Mouse (Mus musculus) fat pad, adult 2 months (tissue): ENCODE measurements around the gene Rab11fip5.

Experiments used
- DNase-seq: peaks from one replicate; pipeline ENCODE4 v3.0.0-alpha.2; 2011; ENCODE audit warnings: low read depth, low spot score; ENCODE audit errors: extremely low read depth

Gene Rab11fip5

DNA sequence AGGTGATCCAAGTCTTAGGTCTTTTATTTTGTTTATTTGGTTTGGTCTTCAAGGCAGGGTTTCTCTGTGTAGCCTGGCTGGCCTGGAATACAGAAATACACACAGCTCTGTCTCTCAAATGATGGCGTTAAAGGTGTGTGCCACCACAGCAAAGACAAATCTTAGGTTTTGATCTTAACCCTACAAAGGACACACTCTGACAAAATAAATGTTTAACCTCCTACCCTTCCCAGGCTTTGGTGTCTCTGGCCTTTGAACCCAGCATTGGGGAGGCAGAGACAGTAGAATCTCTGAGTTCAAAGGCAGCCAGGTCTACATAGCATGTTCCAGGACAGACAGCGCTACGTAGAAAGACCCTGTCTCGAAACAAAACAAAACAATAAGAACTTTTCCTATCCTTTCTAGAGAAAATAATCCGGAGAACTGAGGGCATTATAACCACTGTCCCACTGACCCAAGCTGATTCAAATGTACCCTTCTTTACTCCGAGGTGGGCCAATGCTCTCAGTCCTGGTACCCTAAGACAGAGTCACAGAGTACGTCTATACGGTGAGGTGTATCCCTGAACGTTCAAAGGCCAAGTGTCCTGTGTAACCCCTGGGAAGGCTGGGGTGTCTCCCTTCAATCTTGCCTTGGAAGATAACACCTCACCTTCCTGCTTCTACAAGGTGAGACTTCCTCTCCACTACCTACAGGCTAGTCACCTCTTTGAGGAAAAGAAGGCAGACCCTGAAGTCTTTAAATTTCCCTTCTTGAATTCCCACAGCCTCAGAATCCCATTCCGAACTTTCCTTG, 1.2 kb downstream of the Rab11fip5 start:
- DNase-seq, result no peak

DNA sequence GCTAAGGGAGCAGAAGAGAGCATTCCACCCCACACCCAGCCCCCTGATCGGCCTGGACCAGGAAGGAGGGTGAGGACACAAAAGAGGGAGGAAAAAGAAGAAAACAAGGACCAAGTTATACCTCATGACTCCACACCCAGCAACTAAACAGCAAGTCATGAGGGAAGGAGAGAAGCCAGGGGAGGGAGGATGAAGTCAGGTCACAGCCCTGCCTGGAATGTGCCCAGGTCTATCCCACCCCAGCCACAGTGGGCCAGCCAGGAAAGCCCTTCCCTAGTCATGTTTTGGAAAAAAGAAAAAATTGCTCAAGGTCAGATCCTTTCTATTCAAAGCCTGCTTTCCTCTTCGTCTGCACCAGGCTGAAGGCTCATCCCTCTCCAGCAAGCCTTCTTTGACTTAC, 1.9 kb downstream of the Rab11fip5 start:
- DNase-seq, result no peak

DNA sequence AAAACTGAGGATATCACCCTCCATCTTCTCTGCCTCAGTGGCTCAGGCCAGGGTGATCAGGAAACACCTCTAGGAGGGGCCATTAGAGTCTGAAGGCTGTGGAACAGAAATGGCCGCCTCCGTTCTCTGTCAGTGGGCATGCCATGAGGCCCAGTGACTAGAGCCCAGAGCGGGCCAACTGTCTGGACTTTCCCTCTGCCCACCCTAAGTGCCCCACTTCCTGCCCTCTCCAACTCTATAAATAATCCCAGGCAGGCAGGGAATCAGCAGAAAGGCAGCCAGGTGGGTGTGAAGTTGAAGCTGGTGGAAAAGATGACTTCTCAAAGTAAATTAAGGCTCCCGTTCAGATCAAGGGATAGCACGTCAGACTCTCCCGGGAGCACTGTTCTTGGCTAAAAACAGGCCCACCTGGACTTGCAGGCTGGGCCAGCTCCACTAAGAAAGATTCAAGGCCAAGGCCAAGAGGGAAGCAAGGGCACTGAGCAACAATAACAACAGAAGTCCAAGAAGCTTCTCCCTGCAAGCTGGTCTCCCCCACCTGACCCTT, 2.5 kb downstream of the Rab11fip5 start:
- DNase-seq, result no peak

DNA sequence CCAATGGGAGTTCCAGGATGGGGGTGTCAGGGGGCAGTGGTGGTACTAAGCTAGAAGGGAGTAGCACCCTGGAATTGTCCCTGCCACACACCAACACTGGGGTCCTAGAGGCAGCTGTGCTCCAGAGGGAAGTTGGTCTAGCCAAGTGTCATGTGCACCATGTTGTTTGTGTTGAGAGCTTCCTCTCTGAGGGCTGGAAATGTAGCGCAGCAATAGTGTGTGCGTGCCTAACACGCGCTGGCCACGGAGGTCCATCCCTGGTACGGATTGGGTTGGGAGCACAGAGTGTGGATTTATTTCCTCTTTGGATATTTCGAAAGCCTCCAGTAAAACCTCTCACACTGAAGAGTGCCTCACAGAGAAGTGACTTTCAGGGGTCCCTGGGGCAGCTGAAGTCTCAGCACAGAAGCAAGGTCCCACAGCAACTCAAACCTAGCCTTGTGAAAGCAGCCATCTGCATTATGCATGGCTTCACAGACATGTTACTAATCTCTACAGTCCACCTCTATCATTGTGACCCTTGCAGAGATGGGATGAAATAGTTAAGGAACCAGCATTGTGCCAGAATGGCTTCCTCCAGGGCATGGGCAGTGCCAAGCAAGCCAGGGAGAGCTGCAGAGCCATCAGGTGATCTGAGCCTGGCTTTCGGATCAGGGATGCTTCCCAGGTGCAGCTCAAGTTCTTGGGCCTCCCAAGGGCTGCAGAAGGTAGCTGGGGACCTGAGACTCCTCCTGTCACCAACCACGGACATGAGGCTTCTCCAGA, 3.6 kb downstream of the Rab11fip5 start:
- no peak for DNase-seq

DNA sequence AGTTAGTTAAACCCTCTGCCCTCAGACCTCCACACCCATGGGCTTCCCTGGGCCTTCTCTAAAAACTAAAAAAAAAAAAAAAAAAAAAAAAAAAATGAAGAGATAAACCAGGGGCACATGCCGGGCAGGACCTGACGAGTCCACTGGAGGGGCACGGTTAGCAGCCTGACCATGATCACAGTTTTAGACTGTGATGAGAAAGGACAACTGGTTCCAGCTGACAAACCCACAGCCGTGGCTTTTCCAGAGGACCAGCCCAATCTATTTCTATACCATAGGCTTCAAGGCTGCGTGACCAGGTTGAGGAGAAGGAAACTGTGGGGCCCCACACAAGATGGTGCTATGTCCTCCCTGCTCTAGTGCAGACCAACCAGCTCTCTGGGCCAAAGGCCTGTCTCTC, 4.4 kb downstream of the Rab11fip5 start:
- no peak for DNase-seq

DNA sequence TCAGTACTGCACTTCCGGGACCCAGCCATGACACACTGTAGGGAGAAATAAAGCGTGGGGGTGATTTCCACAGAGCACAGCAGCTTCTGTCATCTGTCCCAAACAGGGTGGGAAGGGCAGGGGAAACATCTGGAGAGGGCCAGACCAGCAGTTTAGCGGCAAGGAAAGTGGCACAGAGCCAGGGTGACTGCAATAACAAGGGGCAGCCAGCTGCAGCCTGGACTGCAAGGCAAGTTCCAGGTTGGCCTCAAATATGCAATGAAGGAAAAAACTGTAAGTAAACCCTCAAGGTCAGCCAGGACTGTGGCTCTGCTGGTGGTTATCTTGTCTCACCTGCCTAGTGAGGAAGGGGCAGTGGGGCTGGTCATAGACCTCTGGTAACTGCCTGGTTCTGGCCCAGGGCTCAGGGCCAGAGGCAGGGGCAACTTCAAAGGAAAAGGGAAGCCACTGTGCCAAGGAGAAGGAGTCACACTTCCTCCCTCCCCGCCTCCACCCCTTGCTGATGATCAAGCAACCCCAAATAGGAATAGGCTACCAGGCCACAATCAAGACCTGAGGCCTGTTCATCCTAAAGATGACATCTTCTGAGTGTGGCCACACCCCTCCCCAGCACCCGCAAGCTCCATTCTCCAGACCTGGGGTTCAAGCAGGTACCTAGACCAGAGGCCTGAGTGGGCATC, 5.1 kb downstream of the Rab11fip5 start:
- no peak for DNase-seq

DNA sequence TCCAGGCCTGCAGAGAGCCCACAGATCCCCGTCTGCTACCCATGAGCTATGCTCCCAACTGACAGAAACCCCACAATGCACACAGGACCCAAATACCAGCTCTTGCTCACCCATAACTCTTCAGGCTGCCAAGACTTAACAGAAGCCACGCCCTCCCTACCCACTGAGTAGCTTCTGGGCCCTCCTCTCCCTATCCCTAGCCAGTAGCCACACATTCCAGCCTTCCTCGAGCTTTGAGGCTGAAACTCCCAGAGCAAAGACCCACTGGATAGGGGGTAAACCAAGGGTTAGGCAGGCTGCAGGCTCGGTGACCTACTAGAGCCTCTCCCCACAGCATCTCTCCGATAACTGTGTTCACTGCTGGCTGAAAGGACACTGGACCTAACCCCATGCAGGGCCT, 5.7 kb downstream of the Rab11fip5 start:
- DNase-seq, result no peak

DNA sequence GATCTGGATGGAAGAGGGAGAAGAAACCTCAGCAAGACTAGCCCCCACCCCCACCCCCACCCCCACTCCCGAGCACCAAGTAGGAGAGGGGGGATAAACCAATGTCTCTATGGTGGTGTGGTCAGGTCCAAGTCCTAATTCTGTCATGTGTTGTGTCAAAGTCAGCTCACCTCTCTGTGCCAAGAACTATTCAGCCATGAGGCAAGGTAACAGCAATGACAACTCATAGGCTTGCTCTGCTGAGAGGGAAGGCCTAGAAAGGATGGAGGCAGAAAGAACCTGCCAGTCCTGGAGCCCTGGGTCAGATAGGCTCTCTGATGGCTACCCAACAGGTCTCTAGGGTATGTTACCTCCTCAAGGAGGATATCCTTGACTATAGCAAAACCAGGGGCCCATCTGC, 6.3 kb downstream of the Rab11fip5 start:
- DNase-seq, result no peak

DNA sequence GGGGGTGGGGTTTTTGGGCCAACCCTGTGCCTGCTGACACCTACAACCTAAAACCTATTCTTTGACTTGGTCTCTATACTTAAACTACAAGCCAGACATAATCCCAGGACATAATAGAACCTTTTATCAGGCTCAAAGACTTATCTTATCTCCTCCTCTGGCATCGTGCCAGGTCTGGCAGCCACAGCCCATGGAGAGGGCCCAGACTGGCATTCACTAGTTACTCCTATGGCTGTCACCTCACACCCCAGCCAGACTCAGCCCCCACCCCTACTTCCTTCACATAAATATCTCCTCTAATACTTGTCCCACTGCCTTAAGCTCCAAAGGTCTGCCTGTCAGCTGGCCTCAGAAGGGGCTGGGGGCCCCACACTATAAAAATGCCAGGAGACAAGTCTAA, 8.0 kb downstream of the Rab11fip5 start:
- no peak for DNase-seq

DNA sequence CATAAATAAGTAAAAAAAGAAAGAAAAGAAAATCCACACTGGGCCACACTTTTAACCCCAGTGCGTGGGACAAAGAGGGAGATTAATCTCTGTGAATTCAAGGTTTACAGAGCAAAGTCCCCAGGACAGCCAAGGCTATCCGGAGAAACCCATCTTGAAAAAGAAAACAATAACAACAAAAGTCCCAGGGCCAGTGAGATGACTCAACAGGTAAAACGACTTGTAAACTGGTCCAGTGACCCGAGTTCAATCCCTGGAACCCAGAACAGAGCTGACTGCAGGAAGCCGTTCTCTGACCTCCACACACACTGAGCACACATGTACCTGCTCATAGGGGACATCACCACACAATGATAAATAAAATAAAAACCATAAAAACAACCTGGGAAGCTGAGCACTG, 10.0 kb downstream of the Rab11fip5 start:
- DNase-seq, result no peak

DNA sequence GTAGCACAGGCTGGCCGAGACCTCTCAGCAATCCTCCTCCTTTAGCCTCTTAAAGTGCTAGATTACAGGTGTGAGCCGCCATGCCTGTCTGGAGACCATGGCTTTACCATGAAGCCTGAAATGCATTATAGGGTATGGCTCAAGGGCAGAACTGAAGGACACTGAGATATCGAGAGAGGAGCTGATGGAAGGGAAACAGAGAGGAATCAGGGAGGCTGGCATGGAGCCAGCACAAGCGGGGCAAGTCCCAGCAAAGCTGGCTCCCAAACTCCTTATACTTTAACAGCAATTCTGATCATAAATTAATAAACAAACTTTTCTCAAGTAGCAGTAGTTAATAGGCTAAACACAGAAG, 10.6 kb downstream of the Rab11fip5 start:
- no peak for DNase-seq

DNA sequence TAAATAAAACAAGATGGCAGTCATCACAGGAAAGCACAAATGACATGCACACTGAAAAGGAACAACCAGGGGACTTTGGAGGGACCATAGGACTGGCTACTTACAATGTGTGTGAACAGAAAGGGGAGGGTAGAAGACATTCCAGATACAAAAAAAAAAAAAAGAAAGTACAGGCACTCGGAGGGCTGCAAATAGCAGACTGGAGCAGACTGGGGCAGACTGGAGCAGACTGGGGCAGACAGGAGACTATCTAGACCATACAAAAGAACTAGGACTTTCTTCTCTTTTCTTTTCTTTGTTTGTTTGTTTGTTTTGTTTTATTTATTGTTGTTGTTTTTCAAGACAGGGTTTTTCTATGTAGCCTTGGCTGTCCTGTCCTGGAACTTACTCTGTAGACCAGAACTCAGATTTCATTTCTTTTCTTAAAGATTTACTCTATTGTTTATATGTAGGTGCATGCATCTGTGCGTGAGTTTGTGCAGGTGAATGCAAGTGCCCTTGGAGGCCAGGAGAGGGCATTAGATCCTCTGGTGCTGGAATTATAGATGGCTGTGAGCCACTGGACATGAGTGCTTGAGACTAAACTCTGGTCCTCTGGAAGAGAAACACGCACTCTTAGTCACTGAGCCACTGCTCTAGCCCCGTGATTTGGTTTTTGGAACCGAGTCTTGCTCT, 11.1 kb downstream of the Rab11fip5 start:
- DNase-seq, result no peak

DNA sequence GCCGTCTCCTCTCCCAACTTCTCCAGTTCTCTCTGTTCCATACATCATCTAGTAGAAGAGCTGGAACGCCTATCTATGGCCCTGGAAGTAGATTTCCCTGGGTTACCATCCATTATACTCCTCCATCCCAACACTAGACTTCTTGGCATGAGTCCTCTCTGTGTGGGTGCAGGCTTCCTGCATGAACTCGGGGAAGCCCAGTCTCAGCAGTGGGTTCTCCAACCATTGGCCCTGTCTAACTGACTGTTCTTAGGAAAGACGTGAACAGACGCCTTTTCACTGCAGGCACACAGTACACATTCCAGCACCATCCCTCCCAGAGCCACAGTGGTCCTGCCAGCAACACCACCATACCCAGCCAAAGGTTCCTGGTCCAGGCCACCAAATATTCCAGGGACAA, 11.8 kb downstream of the Rab11fip5 start:
- DNase-seq, result no peak

DNA sequence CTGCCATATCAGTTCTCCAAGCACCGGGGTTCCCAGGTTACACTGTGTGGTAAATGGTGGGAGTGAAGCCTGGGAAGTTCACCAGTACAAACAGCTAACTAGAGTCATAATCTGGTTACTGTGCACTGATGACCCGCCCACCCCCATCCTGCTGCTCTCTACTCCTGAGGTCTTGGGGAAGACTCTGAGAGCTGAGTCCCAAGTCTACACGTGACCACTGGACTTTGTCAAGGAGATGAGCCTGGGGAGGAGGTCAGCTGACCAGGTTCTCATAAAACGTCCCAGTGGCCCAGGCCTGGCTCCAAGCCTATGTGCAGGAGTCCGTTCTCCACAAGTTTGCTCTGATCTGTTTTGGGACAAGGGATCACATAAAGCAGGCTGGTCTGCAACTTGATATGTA, 14.1 kb downstream of the Rab11fip5 start:
- no peak for DNase-seq

DNA sequence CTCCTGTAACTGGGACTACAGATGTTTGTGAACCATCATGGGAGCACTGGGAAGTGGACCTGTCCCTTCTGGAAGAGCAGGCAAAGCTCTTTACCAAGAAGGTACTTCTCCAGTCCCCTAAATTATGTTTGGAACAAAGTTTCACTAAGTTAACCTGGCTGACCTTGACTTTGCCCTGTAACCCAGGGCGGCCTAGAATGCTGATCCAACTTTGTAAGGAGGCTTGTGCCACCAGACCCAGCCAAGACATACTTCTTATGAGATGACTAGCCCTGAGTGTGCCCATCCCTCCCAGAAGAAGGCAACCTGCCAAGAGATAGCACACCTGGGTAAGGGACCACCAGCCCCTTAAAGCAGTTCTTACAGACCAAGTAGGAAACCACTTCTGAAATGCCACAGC, 15.6 kb downstream of the Rab11fip5 start:
- no peak for DNase-seq

DNA sequence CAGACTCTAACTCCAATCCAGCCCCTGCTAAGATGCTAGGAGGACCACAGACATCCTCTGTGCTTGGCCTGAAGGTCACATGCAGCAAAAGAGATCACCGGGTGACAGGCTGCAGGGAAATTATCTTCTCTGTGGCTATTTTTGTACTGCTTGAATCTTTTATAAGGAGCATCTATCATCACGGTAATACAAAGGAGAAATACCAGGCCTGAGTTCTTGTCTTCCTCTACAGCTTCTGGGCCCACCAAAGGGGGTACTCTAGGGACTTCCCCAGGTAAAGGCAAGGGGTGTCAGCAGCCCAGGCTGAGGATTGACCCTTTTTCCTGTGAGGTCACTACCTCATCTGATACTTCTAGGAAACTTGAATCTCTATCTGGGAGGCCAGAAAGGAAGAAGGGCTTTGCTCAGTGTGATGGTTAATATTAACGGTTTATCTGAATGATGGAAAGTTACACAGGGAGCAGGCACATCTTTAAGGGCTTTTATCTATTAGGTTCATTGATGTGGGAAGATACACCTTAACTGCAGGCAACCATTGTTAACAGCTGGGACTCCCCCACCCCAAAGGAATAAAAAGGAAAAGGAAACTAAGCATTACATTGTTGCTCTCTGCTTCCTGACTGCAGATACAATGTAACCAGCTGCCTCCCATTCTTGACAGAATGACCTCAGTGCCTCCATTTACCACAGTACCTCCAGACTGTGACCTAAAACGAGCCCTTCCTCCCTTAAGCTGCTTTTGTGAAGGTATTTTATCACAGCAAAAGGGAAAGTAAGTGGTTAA, 17.6 kb downstream of the Rab11fip5 start:
- no peak for DNase-seq

DNA sequence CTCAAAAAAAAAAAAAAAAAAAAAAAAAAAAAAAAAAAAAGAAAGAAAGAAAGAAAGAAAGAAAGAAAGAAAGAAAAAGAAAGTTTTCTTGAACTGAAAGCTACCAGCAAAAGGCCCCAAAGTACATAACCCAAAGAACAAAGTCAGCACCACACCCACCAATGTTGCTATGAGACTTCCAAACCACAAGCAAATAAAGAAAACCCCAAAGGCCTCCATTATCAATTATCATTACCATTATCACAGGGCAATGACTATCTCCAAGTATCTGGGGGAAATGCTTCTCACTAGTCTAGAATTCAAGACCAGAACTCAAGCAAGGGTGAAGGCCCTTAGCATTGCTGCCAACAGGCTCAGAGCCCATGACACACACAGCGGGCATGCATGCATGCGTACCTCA, 18.7 kb downstream of the Rab11fip5 start:
- DNase-seq, result no peak

DNA sequence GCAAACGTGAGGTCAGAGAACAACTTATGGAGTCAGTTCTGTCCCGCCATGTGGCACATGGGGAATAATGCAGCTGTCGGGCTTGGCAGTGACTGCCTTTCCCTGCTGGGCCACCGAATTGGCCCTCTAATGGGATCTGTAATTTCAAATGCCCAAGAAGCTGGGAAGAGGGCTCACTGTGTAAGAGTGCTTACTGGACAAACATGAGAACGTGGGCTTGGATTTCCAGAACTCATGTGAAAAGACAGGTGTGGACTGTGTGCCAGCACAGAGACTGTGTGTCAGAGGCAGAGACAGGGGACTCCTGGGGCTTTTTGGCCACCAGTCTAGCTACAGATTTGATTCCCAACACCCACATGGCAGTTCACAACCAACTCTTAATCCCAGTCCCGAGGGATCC, 19.7 kb downstream of the Rab11fip5 start:
- no peak for DNase-seq

DNA sequence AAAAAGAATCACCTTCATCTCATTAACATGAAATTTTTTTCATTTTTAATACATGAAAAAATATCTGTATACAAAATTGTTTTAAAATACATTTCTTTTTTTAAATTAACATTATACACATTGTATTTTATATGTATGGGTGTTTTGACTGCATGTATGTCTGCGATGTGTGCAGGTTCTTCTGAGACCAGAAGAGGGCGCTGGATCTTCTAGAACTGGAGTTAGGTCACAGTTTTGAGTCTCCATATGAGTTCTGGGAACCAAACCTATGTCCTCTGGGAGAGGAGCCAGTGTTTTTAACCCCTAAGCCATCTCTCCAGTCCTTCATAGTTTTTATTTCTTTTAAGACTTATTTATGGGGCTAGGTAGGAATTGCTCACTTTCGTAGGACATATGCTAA, 20.7 kb downstream of the Rab11fip5 start:
- no peak for DNase-seq

DNA sequence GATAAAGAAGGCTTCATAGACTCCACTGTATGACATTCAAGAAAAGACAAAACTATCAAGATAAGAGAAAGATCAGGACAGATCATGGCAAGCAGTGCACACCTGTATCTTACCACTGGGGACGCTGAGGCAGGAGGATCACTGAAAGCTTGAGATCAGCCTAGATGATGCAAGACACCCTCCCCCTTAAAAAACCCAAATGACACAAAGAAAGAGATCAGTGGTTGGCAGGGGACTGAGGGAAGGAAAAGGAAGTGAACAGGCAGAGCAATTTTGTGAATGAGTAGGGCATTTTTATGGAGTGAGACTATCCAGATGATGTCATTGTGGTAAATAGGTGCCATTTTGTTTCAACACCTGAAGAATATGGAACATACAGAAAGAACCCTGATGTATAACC, 24.3 kb downstream of the Rab11fip5 start:
- no peak for DNase-seq
